Mouse (Mus musculus) retina, postnatal 7 days (tissue): ENCODE measurements around the gene Robo4.

Experiments
- DNase-seq: peaks from one replicate; pipeline ENCODE4 v3.0.0-alpha.2; 2012; ENCODE audit warnings: low read depth, low spot score

Gene Robo4

DNA sequence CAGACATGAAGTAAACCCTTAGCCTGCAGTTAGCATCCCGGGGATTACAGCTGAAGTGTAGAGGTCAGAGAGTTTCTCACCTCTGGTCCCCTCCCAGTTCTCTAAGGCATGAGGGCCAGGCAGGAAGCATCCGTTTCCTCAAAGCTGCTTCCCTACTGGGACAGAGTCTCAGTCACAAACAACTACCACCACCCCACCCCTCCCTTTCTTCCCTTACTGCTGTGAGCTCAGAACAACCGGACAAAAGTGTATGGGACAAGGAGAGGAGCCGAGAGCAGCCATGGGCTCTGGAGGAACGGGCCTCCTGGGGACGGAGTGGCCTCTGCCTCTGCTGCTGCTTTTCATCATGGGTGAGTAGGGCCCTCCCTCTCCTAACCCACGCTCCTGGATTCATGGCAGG, at the start of gene Robo4:
Gene Robo4 (plus strand): TSS at position 96 of the 400 bp plus-strand sequence.
- DNase-seq: no peak

DNA sequence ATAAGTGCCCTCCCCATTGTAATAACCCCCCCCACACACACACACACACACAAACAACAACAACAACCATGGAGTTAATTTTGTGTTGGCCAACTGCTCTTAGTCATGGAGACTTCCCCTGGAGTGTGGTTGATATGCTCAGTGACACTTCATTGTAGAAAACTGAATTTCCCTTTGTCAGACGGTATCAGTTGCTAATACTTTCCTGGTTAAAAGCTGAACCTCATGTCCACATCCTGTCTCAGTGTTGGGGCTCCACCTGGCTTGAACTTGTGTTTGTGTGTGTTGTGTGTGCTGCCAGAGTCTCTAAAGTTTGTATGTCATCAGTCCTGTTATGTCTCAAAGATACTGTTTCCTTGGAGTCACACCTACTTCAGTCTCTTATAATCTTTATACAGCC, 47.2 kb upstream of the Robo4 start:
- no peak for DNase-seq

DNA sequence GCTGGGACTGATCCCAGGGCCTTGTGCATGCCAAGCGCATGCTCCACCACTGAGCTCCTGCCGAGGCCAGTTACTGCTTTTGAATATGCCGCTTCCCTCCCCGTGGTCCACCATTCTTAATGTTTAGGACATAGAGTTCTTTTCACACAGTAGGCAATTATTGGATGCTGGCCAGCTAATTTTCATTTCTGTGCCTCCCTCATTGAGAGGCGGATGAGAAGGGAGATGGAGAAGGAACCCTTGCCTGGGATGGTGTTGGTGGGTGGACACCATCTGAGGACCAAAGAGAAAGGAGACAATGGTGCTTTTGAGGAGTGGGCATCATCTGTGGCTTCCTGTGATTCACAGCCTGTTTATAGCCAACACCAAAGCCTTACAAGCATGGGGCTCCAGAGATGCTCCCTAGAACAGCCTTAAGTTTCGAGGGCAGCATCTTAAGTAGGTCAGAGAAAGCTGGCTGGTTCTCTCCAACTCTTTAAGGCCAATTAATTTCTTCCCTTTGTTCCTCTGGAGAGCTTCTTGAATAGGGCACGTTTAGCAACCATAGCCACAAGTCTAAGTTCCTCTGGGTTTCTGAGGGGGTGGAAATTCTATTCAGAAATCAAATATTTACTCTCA, 42.9 kb upstream of the Robo4 start:
- no peak for DNase-seq

DNA sequence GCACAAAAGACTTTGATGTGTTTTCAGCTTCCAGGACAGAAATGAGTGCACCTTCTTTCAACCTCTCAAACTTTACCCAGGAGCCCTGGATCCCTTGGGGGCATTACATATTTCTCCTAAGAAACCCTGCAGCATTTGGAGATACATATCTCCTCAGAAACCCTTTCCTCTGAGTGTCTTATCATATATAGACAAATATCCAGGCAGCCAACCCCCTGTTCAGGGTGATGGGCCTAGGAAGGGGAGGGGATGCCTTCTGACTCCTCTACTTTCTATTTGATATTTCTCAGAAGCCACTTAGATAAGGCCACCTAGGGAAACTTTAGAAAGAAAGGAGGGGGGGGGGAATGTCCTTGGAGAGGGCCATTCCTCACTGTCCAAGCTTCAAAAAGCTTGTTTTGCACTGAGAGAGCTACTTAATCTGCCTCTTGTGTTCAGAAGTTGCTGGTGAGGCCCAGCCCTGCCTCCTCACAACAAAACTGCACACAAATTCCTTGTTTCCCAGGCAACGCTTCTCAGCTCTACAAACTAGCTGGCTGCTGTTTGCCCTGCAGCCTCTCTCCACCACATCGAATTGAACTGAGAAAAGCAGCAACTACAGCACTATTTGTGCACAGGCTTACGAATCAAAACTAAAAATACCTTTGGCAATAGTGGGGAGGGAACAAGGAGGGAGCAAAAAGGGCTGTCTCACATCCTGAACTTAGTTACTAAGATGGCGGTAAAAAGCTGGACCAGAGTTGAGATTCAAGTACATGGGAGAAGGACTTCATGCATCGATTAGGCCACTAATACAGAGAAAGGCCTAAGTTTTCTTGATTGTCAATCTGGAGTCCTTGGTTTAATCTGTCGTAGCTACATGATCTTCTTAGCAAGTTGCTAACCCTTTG, 42.1 kb upstream of the Robo4 start:
- DNase-seq: no peak

DNA sequence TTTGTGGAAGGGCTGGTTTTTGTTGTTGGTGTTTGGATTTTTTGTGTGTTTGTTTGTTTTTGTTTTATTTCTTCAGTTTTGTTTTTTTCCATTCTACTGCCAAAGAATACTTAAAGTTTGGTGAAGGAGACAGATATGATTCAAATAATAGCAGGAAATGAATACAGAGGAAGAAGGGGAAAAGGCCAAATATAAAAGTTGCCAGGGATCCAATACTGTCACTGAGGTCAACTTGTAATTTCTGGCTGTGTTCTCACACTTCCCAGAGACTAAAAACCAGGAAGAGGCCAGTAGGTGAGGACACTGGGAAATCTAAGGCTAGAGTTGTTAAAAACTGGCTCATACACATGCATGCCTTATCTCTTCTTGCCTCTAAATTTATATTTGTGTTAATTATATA, 39.6 kb upstream of the Robo4 start:
- DNase-seq: no peak

DNA sequence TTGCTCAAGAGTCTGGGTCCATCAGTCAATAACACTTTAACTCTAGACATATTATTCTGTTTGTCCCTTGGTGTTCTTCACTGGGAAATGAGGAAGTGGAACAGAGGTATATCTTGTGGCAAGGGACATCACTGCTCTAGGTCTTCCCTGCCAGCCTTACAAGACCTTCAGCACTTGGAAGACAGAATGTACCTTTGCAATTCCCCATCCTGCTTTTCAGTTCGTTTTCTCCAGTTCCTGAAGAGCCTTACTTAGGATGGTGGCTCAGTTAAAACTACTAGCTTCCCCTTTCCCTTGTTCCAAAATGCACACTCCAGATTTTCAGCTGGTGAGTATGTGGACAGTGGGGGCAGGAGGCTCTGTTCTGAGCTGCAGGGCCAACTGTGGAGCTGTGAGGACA, 38.8 kb upstream of the Robo4 start:
- no peak for DNase-seq

DNA sequence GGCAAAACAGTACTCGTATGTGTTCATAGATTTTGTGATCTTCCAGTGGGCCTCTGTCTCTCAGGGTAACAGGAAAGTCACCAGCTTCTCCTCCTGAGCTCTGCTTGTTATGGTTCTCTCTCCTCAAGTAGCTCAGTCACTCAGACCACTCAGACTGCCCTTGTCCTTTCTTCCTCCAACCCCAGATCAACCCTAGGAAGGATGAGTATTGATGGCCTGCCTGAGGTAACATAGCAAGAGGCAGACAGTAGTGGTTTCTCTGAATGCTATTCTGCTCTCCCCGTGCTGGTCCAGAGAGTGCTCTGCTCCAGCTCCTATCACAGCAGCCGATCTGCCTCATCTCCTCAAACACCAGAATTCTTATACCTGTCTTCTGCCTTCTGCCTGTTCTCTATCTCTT, 38.1 kb upstream of the Robo4 start:
- DNase-seq: no peak

DNA sequence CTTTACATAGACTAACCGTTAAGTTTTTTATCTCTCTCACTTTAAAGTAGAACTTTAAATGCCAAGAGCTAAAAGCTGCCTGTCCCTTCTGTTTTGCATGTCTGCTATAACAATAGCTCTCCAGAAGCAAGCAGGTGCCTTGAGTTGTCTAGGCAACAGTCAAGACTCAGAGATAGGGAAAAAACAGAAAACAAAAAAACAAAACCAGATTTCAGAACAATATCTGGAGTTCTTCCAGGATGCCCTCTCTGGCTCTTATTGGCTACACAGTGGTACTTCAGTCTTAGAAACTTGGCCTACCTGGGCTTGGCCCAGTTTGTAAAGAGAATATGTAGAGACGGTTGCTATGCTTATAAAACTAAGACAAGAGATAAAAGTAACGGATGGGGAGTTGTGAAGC, 37.3 kb upstream of the Robo4 start:
- no peak for DNase-seq

DNA sequence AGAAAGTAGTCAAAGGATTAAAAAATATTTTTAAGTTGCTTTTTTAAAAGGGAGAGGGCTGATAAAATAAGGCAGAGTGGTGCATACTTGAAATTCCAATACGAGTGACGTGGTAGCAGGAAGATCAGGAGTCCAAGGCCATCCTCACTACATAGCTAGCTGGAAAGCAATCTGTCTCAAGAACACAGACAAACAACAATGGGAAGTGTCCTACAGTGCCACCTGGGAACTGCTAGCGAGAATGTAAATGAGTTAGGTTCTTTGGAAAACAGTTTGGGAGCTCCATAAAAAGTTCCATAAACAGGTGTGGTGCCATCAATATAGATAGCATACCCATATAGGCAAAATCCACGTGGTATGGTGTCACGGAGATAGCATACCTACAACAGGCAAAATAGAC, 36.0 kb upstream of the Robo4 start:
- no peak for DNase-seq

DNA sequence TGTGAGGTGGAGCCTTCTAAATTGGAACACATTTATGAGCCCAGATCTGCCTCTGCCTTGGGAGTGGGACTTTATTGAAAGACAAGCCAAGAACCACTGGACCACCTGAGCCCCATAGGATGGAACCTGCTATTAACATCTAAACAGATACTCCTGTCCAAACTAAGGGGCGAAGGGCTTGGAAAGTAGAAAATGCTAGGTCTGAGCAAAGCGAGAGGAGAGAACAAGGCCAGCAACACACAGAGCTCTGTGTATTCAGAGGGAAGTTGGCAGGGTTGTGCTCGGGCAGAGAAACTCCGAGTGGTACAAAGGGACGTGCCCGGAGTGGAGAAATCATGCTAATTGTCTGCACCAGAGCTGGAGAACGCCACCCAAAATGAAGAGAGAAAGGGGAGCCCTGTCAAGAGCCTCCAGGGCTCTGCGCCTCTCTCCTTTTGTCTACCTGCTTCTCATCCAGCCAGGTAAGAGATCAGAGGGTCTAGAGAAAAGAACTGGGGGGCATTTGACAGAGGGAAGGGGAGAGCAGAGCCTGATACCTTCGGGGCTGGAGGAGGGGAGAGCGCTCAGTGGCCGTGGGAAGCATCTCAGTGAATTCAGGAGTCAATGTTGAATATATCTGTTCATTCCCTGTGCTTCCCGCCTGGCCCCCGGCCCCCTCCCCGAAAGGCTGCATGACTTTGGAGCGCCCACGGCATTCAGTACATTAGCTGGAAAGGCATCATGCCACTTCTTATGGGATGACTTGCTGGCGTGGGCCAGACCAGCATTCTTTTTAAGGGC, 34.2 kb upstream of the Robo4 start, which contains the start of gene Hepacam:
Gene Hepacam (plus strand): TSS at position 51 of the 780 bp plus-strand sequence.
- DNase-seq: no peak

DNA sequence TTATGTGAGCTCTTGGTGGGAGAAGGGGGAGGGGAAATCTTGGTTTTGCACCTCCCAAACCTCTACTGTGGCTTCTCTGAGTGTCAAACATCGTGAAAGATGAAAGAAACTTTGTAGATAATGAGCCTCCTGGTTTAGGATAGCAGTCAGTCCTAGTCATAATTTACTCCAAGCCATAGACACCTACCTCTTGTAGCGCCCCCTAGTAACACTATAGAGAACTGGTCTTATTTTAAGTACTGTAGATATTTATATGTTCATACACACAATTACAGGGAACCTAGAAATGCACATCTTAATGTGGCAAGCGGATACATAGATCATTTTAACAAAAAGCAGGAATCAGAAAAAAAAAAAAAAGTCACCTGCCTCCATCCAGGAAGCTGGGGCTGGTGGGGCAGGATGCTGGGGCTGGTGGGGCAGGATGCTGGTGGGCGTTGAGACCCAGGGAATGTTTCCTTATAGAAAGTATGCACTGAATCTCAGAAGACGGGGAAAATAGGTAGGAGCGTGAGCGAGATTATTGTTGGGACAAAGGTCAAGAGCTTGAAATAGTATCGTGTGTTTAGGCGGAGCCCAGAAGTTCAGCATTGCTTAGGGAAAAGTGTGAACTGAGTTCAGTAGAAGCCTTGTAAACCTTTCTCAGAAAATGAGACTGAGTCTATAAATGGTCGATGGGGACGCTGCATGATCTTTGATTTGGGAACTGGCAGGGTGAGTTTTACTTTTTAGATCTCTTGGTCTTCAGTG, 33.4 kb upstream of the Robo4 start:
- DNase-seq: no peak

DNA sequence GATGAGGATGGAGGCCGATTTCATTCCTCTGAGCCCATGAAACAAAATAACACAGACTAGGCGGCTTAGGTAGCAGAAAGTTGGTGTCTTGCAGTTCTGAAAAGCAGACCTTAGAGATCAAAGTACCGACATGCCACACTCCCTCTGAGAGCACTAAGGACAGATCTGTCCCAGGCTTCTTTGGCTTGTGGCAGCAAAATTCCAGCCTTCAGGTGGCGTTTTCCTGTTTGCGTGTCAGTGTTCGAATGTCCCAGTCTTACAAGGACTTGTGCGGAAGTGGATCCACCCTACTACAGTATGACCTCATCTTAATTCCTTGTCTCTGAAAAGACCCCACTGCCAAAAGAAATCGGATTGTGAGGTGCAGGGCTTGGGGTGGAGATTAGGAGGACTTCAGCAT, 32.8 kb upstream of the Robo4 start:
- DNase-seq: no peak

DNA sequence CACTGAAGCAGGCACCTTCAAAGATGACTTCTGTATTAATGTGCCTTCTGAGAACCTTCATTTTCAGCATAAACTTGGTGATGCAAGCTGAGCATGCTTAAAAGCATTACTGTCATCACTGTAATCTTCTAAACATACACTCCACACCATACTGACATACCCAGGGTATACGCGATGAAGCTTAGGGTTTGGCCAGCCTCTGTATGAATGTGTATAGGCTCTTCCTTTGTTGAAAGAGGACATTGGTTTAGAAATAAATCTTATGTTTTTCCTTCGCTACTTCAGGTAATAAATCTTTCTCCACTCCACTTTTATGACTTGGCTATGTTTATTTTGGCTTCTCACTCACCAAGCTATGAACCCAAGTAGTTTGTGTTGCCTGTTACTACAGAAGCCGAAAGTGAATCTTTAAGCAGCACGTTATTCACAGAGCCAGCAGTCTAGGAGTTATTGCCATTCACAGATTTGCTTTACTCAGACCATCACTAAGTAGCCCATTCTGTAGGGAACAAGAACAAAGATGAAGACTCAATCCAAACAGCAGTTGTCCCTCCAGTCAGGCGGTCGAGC, 30.4 kb upstream of the Robo4 start:
- no peak for DNase-seq

DNA sequence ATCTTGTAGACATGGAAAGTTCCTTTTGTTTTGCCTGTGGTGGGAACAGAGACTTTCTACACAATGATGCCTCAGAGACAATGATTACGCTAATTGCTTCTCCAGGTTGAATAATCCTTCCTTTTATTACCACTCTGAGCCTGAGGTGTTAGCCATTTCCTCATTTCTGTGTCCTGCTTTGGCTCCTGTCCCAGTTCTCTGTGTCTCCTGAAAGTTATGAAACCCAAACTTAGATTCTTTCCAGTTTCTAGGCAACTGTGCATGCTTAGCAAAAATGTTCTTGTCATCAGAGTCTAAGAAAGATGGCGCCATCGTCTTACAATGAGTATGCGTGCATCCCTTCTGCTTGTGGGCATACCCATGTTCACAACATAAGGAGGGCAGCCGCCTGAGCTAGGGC, 26.0 kb upstream of the Robo4 start:
- no peak for DNase-seq

DNA sequence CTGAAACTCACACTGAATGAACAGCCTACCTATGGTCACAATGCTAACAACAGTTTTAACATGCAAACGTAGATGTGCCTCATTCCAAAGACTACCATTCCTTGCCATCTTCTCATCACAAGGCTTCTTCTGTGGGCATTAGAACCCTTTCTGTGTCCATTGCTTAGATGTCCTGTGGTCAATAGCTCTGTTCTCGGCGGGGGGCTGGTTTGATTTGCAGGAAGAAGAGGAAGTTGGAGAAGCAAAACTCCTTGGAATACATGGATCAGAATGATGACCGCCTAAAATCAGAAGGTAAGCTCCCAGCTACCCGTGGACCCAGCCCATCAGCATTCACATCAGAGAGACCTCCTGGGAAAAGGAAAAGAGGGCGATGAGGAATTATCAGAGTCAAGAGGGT, 18.5 kb upstream of the Robo4 start:
- no peak for DNase-seq

DNA sequence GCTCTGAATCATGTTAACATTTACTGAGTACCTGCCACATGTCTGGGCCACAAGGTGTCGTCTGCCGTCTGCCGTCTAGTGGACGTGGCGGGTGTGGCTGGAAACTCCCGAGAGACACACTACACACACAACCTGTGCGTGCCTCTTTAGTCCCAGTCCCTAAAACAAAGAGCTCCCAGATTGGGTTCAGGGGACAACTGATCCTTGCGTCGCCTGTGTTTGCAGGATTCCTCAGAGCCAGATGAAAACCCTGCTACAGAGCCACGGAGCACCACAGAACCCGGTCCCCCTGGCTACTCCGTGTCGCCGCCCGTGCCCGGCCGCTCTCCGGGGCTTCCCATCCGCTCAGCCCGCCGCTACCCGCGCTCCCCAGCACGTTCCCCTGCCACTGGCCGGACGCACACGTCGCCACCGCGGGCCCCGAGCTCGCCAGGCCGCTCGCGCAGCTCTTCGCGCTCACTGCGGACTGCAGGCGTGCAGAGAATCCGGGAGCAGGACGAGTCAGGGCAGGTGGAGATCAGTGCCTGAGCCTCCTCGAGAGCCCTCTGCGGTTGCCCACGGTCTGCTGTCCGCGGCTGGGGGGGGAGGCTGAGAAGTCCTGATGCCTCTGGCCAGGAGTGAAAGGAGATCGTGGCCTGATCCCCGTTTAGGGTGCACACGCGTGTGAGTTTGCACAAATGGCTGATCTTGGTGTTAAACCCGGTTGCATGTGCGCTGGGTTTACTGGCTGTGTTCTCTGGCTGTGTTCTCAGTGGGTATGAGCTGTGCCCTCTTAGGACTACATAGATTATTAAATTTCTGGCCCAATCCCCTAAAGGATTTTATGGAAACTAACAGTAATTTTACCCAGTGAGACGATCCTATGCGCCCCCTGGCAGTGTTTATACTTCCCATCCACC, 17.2 kb upstream of the Robo4 start:
- DNase-seq: no peak

DNA sequence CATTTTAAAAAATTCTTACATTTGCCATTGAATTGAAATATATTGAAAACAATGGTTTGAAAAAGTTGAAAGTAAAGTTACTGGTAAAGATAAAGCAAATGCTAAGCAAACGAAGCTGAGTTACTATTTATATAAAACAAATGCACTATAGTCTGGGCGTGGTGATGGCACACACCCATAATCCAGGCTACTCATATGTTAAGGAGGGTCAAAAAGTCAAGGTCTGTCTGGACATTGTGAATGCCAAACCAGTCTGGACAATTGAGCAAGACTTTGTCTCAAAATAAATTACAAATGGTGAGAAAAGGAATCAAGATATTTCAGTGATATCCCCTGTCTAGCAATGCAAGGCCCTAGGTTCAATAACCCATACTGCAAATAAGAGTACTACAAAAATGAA, 10.8 kb upstream of the Robo4 start:
- no peak for DNase-seq

DNA sequence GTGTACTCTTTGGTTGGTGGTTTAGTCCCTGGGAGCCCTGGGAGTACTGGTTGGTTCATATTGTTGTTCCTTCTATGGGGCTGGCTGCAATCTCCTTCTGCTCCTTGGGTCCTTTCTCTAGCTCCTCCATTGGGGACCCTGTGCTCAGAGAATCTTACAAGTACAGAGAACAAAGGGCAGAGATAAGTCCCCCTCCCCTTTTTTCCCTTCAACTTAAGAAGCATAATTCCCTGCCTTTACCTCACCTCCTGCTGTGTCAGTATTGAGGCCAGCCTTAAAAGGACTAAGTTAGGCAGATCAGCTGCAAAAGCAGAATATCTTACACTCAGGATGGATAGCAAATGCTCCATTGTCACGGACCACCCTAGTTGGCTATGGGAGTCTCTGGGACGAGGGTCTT, 9.6 kb upstream of the Robo4 start:
- DNase-seq: no peak

DNA sequence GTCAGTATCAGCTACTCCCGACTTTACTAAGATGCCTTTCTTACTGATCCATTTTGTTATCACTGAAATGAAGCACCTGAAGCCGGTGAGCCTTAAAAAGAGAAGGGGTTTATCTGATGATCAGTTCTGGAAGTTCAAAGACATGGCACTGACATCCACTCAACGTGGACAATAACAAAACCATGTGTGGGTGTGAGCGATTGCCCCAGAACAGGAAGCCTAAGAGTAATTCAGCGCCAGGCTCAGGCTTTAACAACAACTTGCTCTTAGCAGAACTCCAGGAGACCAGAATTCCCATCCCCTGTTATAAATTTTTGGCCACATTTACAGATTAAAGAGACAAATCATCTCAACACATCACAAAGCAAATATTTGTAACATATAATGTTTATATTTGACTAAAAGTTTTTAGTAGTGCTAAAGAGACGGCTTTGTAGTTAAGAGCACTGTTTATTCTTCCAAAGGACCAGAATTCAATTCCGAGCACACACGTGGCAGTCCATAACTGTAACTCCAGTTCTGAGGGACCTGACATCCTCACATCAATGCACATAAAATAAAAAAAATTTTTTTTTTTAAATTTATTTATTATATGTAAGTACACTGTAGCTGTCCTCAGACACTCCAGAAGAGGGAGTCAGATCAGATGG, 8.1 kb upstream of the Robo4 start:
- no peak for DNase-seq

DNA sequence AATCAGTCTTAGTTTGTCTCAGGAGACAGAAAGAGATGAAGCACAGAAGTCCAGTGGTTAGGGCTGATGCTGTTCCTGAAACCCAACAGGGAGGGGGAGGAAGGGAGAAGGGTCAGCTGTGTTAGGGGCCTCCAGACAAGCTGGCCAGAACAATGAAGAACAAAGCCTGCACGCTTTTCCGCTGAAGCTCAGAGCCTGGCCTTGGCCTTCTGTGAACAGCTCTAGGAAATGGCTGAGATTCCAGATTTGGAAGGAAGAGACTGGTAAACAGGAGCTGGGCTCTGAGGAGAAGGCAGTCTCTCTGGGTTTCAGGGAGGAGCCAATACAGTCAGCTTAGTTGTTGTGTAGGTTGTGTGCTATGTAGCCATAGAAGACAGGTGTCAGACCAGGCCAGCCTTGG, 1.1 kb upstream of the Robo4 start:
- DNase-seq: no peak
